Mouse (Mus musculus) hindlimb bud, embryonic 11.5 days (tissue): ENCODE data around the gene Lgalsl.

Experiments
- DNase-seq: peaks from one replicate; pipeline ENCODE4 v3.0.0-alpha.2; 2012; ENCODE audit warnings: low read depth, low spot score; ENCODE audit errors: extremely low spot score

Lgalsl gene

DNA sequence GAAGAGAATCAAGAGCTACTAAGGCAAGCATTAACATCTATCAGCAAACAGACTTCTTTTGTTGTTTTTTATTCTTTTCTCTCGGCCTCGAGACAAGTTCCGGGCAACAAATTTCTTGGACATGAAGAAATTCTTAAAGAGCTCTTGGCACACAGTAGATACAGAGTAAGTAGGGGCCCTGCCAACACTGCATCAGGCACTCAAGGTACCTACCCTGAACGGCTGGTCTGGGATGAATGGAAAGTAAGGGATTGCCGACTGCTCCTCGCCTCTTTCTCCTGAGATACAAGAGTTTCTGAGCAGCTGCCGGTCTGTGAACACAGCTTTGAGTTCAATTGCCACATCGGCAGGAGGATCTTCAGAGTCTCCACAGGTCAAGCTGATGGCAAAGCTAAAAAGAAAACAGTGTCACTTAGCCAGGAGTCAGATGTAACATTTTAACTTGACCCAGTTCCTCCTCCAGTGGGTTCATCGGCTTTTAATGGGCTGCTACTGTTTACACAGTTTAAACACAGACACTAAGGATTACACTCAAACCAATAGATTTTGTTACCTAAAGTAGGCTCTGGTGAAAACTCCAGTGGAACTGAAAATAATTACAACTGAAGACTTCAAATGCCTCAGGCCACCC is 1.7 kb downstream of the Lgalsl start:
- no peak for DNase-seq

DNA sequence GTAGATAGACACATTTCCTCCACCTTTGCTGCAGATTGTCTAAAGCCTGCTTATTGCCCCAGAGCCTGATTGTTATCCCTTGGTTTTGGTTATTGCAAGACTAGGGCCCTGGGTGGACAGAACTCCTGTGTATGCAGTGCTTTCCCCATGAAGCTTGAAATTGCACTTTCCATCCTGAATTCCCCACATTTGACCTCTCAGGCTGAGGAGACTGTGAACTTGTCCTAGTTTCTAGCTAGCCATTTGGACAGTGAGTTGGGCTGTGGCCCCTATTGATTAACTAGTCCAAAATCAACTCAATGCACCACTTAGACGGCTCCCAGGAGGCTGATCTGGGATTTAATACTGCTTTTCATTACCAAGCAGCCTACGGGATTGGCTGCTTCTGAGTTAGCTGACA is 6.9 kb downstream of the Lgalsl start:
- DNase-seq: no peak

GRCm38 (mm10) chr11:20823301-20823700 is 7.6 kb downstream of the Lgalsl start:
- no peak for DNase-seq

- no peak for DNase-seq
Observed at GRCm38 (mm10) chr11:20821351-20821750, 9.5 kb downstream of the Lgalsl start.

- no peak for DNase-seq
Observed at GRCm38 (mm10) chr11:20813901-20814523, 16.8 kb downstream of the Lgalsl start.

GRCm38 (mm10) chr11:20812153-20812887 is 18.5 kb downstream of the Lgalsl start:
- no peak for DNase-seq

GRCm38 (mm10) chr11:20806659-20807058 is 24.2 kb downstream of the Lgalsl start:
- no peak for DNase-seq

DNA sequence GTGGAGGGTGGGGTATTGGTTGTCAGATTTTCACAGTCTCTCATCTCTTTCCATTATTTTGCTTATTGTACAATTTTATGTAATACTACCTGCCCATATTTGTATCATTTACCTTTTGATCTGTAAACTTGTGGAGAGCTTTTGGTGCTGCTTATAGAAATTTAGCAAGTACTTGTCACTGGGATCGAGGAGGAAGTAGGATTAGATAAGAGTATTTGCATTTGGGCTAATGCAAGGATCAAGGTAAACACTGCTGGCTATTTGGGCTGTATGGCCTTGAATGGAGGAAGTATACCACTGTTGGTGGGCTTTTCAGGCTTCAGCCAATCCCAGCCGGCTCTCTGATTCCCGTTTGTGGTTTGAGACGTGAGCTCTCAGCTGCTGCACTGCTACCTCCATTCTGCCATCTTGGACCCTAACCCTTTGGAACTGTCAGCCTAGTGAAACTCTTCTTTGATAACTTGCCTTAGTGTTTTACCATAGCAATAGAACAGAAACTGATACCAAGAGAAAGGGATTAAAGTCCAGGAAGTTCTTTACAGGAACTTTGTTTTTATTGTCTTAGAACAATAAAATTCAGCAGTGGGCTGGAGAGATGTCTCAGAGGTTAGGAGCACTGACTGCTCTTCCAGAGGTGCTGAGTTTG is 25.1 kb downstream of the Lgalsl start:
- DNase-seq: no peak

DNA sequence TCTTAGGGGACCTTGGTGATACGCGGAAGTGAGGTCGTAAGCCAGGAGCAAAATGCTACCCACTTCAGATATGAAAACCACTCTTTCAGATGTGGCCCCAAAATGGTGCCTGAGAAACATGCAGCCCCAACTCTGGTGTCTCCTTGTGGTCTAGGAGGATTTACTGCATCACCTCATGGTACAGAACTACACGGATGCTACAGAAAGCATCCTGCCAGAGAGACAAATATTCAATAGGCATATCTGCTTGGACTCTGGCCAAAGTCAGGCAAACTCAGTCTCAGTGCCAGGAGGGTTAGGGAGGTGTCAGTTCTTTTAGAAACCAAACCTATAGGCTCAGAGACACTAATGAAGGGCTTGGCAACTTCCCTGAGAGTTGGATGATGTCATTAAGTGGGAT is 26.4 kb downstream of the Lgalsl start:
- no peak for DNase-seq

DNA sequence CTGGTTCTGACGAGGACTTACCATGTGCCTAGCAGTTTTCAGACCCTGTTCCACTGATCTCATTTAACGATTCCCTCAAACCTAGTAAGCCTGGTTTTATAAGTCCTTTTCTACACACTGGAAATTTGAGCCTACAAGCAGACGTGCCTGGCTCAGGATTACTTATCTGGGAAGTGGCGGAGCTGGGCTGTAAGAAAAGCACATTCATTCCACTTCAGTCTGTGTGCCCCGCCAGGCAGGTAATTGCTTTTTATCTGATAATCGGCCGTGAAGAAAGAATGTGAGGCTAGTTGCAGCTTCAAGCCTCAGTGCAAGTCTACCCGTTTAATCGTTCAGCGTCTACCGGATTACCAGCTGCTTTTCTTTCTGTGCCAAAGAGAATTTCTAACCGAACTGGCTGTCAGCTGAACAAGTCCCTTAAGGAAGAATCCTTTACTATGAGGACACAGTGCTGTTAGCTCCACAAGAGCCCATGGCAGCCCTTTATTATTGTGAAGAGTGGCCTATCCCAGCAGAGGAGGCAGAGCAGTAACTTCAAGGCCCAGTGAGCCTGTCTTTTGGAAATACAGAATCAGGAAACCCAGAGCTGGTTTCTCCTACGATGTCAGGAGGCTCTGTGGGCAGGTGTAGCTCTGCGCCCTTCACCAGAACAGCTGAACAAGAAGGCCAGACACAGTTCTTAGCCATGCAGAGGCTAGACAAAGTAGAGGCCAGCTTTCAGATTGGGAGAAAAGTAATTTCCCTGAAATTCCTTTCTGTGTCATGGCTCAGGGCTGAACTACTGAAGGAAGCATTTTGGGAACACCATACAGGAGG is 30.4 kb downstream of the Lgalsl start:
- DNase-seq: no peak

GRCm38 (mm10) chr11:20797841-20798240 is 33.0 kb downstream of the Lgalsl start:
- DNase-seq: no peak

- DNase-seq: no peak
Observed at GRCm38 (mm10) chr11:20795466-20795865, 35.4 kb downstream of the Lgalsl start.

- DNase-seq: no peak
Observed at GRCm38 (mm10) chr11:20794913-20795254, 36.0 kb downstream of the Lgalsl start.

- no peak for DNase-seq
Observed at GRCm38 (mm10) chr11:20794196-20794912, 36.5 kb downstream of the Lgalsl start.

DNA sequence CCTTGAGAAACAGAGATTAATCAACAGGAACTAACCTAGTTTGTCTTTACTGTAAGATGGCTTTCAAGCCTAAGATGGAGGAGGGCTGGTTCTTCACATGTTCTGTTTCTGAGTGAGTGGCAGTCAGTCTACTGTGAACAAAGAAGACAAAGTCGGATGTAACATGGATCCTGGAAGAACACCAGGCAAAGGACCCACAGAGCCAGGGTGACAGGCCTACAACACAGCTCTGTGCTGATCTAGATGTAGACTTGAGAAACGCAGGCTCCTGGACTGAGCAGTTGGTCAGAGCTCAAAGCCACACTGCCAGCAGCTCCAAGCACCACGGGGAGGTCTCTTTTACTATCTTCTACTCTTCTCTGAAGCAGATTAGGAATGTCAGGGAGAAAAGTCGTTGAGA is 37.2 kb downstream of the Lgalsl start:
- DNase-seq: no peak

GRCm38 (mm10) chr11:20792667-20793066 is 38.2 kb downstream of the Lgalsl start:
- DNase-seq: no peak

DNA sequence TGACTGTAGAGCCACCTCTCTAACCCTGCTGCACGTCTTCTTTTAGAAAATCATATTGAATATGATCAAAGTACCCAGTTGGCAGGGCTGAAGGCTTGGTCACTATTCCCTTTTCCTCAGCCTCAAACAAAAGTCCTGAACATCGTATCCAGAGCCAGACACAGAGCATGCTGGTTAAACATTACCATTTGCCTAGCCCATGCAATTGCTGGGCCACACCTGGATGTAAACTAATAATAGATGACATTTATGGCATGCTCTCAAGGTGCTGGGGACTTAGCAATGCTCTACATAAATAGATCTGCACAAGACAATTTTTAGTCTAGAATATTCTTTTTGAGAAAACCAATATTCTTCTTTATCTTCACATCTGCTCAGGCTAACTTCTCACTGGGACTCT is 39.5 kb downstream of the Lgalsl start:
- no peak for DNase-seq

- DNase-seq: no peak
Observed at GRCm38 (mm10) chr11:20789015-20789414, 41.8 kb downstream of the Lgalsl start.

DNA sequence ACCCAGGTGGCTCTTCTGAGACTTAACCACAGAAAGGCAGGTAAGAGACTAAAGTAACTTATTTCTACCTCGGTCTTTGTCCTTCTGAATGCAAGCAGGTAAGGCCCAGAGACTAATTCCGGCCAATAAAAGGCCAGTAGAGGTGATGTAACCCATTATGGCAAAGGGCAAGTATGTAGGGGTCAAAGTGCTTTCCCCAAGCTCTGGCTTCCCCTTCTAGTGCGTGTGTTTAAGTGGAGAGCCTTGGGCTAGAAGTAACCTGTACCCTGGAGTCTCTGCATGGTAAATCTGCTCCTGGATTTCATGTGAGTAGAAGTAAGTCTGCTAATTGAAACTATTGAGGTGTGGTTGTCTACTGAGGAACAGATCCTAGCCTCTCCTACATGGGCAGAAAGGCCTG is 42.8 kb downstream of the Lgalsl start:
- DNase-seq: no peak

GRCm38 (mm10) chr11:20786191-20786590 is 44.7 kb downstream of the Lgalsl start:
- DNase-seq: no peak
